Mouse (Mus musculus) liver, postnatal 0 days (tissue): ENCODE data around the gene Unc93a2.
"Not testable (repeated sequence)": the region's sequence is repeated elsewhere in the genome, so short reads cannot be mapped to it uniquely, and the experiment has no call there.

Source experiments
- CTCF ChIP-seq: sonication (generic); IDR thresholded peaks from 2 replicates; pipeline ENCODE4 v1.5.1; 2016; ENCODE audit warnings: antibody characterized with exemption, low read depth
- EP300 ChIP-seq: IDR thresholded peaks from 2 replicates; pipeline ENCODE4 v1.6.1; 2016; ENCODE audit warnings: antibody characterized with exemption, low read depth, mild to moderate bottlenecking

- not testable (repeated sequence) for TF ChIP-seq CTCF, EP300
Observed at GRCm38 (mm10) chr17:7397079-7397478, 11.8 kb upstream of the Unc93a2 start.
